Mouse (Mus musculus) CD4-positive, CD25-positive, alpha-beta regulatory T cell, adult 2 months (primary cell): ENCODE data around the gene Skida1.

Experiments
- DNase-seq: peaks from one replicate; pipeline ENCODE4 v3.0.0-alpha.2; 2012; ENCODE audit warnings: low read depth, low spot score

Skida1 gene

DNA sequence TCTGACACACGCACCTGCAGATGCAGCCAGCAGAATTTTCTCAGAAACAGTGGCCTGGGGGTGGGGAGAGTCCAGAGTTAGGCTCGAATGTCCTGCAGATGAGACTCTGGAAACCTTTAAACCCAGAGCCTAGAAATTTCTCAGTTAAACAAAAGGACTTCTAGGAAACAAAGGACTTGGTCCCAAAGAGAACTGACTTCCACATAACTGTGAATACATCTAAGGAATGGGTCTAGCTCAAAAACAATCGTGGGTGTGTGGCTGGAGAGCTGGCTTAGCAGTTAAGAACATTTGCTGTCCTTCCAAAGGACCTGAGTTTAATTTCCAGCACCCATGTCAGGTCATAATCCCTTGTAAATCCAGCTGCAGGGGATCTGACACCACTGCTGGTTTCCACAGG, 33.3 kb downstream of the Skida1 start:
- DNase-seq, result no peak

DNA sequence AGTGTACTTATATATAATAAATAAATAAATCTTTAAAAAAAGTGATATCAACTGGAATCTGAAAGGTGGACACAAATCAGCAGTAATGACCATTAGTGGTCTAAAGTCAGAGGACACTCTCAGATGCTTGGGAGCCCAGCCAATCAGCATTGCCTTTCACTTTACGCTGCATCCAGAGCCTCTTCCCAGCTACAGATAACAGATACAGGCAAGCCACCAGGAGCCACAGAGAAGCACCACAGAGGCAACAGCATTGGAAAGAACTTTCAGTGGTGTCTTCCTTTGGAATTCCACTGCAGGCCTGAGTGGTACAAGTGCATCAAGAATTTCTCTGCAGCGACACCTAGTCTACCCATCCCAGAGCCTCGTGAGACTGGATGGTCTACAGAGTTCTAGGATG, 36.0 kb downstream of the Skida1 start:
- DNase-seq, result no peak

DNA sequence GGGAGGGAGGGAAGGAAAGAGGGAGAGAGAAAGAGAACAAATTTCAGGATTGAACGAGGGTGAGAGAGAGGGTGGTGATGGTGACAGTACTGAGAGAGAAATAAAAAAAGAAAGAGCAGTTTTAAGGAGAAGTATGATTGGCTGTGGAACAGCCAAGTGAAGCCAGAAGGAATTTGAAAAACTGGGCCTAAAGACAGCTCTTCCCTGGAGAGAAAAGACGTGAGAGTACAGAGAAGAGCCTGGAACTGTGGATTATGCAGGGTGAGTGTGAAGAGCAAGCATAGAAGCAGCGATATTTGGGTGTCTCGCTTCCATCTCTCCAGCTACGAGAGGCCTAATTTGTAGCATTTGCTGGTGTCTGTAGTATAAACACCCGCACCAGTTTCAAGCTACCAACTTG, 37.6 kb downstream of the Skida1 start:
- DNase-seq, result no peak

DNA sequence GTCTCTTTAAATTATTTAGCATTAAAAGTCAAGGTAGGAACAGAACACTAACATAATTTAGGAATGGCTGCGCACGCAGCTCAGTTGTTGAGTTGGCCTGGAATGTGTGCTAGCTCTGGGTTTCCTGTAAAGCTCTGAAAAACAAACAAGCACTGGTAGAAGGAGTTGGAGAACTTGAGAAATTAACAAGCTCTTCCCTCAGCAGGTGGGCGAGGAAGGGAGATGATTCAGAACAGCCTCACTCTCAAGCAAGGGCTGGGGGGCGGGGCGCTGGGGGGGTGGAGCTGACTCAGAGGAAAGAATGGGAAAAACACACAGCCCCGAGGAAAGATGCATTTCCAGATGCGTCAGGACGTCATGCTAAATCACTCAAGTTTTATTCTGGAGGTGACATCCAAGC, 43.7 kb downstream of the Skida1 start:
- DNase-seq, result no peak

DNA sequence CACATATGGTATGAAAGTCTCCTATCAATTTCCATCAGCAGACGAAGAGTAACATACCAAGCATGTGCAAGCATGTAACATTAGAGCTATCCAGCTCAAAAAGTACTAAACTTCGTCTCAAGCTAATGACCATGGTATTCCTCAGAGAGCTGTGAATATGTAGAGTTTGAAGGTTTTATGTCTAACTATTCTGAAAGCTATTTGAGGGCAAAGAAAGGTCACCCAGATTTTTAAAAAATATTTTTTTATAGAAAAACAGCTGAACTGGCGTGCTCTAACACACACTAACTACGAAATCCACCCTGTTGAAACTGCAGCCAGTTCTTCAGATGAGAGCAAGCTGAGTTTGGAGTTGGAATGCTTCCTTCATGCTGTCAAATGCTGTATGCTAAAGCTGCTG, 44.6 kb downstream of the Skida1 start:
- no peak for DNase-seq

DNA sequence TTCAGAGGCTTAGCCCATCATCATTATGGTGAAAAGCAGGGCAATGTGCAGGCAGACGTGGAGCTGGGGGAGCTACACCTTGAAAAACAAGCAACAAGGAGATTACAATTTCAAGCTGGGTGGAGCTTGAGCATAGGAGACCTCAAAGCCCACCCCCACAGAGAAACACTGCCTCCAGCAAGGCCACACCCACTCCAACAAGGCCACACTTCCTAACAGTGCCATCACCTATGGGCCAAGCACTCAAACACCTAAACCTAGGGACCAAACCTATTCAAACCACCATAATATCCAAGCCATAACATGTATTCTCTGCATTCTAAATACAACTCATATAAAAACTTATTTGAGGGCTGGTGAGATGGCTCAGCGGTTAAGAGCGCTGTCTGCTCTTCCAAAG, 46.5 kb downstream of the Skida1 start:
- no peak for DNase-seq

DNA sequence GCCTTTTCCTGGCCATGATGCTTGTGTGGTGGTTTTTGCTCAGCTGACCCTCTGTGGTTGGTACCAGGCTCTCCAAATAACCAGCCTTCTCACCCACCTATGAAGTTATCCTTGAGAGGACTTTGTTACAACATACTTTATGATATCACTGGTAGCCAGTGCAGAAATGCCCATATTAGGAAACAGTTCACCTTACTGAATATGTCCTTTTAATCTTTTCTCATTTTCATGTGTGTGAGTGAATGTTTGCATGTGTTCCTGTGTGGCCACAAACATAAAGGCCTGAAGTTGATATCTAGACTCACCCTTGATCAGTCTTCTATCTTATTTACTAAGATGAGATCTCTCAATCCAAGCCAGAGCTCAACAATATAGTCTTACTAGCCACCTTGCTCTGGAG, 52.0 kb downstream of the Skida1 start, which contains the start of gene H2al2a:
Gene H2al2a (minus strand): TSS at position 101 of the 400 bp plus-strand sequence.
- DNase-seq, result no peak
